In genomic region chr7:105772331-105772730, GRCm38 (mm10) we compare ENCODE assay signal across 12 mouse cellular contexts. TPM values are rescaled to one million over a fixed set of nuclear protein-coding genes. Genes with fewer than 3 reads are reported as not detected.
"Had no signal": no experiment of that assay in that cellular context is flagged by ENCODE, and none has a peak within 500 bp of the region (broad histone marks: within the 10 kb centered on the region; RNA-seq: fewer than 3 reads in every experiment).

No protein-coding gene starts in this region.

- DNase-seq: right cerebral cortex, adult 18-20 months; right cerebral cortex, postnatal 14 days; right cerebral cortex, postnatal 25 days; right cerebral cortex, postnatal 4 days; spleen, adult 18-20 months; thymus, adult 18-20 months; thymus, adult 2 months; thymus, postnatal 14 days; thymus, postnatal 25 days; thymus, postnatal 36 days; thymus, postnatal 4 days had no signal

RNA-seq across cellular contexts. Expression of gene Dchs1, which starts 15.1 kb away (rescaled TPM):
- total RNA-seq: neutrophil, adult 5-6 weeks had no signal
